Mouse (Mus musculus) embryonic fibroblast, embryonic 13.5 days (primary cell): ENCODE data around the gene Alad.

Experiments
- CTCF ChIP-seq: IDR thresholded peaks from 2 replicates; pipeline ENCODE4 v1.5.1; 2011; ENCODE audit warnings: mild to moderate bottlenecking, control low read depth, low read length, moderate library complexity, borderline replicate concordance; ENCODE audit not compliant: insufficient read depth
- POLR2A ChIP-seq: IDR thresholded peaks from 2 replicates; pipeline ENCODE4 v1.6.1; 2011; ENCODE audit warnings: low read depth, mild to moderate bottlenecking, control low read depth, low read length, moderate library complexity

DNA sequence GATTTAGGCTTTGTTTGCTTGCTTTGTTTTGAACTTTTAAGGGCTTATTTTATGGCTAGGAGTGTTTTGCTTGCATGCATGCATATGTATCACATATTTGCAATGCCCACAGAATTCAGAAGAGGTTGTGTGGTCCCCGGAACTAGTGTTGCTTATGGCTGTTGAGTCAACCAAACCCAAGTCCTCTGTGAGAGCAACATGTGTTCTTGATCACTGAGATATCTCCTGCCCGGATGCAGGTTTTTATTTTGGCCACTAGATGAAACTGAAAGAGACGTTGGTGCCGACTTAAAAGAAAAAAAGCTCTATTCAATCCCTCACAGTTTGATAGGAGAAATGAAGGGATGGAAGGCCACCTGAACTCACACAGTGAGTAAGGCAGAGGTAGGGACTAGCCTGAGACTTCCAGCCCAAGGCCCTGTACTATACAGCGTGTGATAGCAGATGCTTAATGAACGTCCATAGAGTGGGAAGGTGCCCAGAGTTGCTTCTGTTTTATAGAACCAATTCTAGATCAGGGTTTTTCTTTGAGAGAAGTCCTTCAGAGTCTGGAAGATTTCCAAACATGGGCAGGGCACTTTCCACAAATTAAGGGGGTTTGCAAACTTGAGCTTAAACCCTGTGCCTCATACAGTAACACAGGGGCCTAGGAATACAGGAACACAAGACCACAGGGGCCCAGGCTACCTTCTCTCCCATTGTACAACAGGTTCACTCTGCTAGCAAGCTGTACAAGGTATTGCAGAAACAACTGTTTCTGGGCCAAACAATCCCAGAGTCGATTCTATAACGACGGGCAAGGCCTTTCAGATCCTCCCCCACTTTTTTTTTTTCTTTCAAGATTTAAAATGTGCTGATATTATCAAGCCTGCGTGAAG is 1.9 kb downstream of the Alad start:
- TF ChIP-seq CTCF = no peak
- no peak for TF ChIP-seq POLR2A
